Mouse (Mus musculus): ENCODE data around the gene Gzmk.

GRCm38 (mm10) chr13:113196808-113197674 is 28.7 kb downstream of the Gzmk start:
- TF ChIP-seq CTCF (IDR thresholded peaks at IDR 0.05; ENCODE audit: low read depth) = no peak
- no peak for TF ChIP-seq EP300 (optimal IDR thresholded peaks at IDR 0.05)
